Mouse (Mus musculus) small intestine, adult 2 months (tissue): ENCODE results near the gene Fndc3b. TPM values are rescaled to one million over a fixed set of nuclear protein-coding genes. Genes with fewer than 3 reads are reported as not detected.

Experiments used
- H3K27ac ChIP-seq: fragments of 200-500 bp; 2 replicates; pipeline ENCODE4 v1.5.1; 2012; ENCODE audit warnings: low read depth, low read length, control low read depth, inconsistent platforms; ENCODE audit not compliant: insufficient read depth
- H3K27me3 ChIP-seq: fragments of 200-500 bp; 2 replicates; pipeline ENCODE4 v1.6.1; 2012; ENCODE audit warnings: mild to moderate bottlenecking, moderate library complexity, low read length, inconsistent platforms; ENCODE audit not compliant: control insufficient read depth, insufficient read depth
- H3K36me3 ChIP-seq: fragments of 200-500 bp; 2 replicates; pipeline ENCODE4 v1.6.1; 2012; ENCODE audit warnings: mild to moderate bottlenecking, low read length, control low read depth, inconsistent platforms; ENCODE audit not compliant: control insufficient read depth, insufficient read depth
- H3K4me1 ChIP-seq: fragments of 200-500 bp; 2 replicates; pipeline ENCODE4 v1.6.1; 2012; ENCODE audit warnings: low read length, inconsistent platforms, mixed read lengths; ENCODE audit not compliant: control insufficient read depth, insufficient read depth, insufficient read length
- H3K4me3 ChIP-seq: fragments of 200-500 bp; 2 replicates; pipeline ENCODE4 v1.5.1; 2012; ENCODE audit warnings: low read depth, mild to moderate bottlenecking, control low read depth, inconsistent platforms, low read length, moderate library complexity
- CTCF ChIP-seq: fragments of 200-500 bp; IDR thresholded peaks from 2 replicates; pipeline ENCODE4 v1.5.1; 2012; ENCODE audit warnings: low read depth, mild to moderate bottlenecking, control low read depth, inconsistent platforms, low read length, moderate library complexity, mixed read lengths; ENCODE audit not compliant: insufficient replicate concordance, insufficient read length; ENCODE audit errors: extremely low read depth
- POLR2A ChIP-seq: fragments of 200-500 bp; IDR thresholded peaks from 2 replicates; pipeline ENCODE4 v1.6.1; 2012; ENCODE audit warnings: low read depth, mild to moderate bottlenecking, control low read depth, inconsistent platforms, low read length, moderate library complexity
- WGBS: fragments of 180-500 bp; shearing (Covaris S2); methylation state at CpG from one replicate; pipeline ENCODE4 v1.1.7; 2018; 5-methylcytosine and 5-hydroxymethylcytosine counted together
- polyA plus RNA-seq: library from polyadenylated mRNA; depleted of rRNA; stranded (reverse); fragments of >200 nt; gene quantifications from 2 replicates; pipeline ENCODE4 v1.2.3, GENCODE M21; 2012

The Fndc3b gene
- polyA plus RNA-seq, 1 experiment, result 6.2 TPM

DNA sequence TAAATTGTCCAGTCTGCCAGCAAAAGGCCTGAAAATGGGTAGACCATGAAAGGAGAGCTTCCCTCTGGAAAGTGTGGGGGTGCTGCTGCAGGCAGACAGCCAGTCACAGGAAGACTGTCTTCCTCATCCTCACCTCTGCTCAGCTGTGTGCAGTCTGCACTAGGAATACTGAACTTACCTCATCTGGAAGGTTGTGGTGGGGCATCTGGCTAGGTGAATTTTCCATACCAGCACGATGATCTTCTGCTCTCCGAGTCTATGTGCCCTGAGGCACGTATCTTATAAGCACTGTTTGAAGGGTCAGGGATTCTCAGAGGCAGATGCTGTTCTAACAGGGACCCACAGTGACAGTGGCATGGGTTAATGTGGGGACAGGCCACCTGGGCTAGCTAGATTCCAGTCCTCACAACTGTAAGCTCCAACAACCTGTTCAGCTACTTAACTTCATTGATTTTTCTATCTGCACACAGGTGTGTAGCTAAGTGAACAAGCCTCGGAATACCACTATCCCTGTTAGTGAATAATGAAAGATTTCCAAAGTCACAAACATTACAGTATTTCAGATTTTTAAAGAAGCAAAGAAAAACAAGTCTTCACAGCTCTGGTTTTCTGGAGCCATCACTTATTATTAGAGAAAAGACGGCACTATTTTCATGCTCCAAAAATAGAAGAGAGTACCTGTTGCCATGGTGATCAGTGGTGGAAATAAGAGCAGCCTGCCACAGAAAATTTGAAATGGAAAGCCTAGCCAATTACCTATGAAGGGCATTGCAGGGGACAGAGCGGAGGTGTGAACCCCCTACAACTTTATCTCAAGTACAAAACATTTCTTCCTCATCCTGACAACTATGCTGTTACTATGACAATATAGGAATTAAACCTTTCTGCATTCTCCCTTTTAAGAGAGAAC is 128.9 kb downstream of the Fndc3b start:
- no peaks in the 10 kb centered on the region for H3K27me3 ChIP-seq
- TF ChIP-seq CTCF (no peak), POLR2A (no peak)
- no peak overlapping the region for H3K4me3 ChIP-seq
- H3K36me3 ChIP-seq, result no peaks in the 10 kb centered on the region; the same call in 1 of the 2 replicates
- H3K27ac ChIP-seq, result no peak overlapping the region
- 86% methylated on average over 6 of the region's 6 CpGs for WGBS
- peaks cover 8% of the 10 kb centered on the region; the same call in 1 of the 2 replicates for H3K4me1 ChIP-seq

DNA sequence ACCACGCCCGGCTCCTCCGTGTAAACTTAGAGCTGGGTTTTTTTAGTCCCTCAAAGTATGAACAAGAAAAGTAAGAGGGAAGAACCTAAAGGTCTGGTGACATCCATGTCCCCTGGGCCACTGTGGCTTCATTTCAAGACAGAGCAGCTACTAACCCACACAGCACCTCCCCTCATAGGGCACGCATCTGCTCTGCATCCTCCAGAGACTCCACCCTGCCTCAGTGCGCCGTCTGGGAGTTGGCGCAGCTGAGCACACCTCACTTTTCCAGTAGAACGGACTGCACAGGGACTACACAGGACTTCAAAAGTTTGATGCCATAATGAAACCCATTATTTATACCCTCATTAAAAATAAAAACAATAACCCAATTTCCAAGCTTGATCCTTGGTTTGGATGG is 130.2 kb downstream of the Fndc3b start:
- Histone ChIP-seq H3K4me3 (no peak overlapping the region), H3K4me1 (peaks cover 5% of the 10 kb centered on the region; the same call in 1 of the 2 replicates), H3K36me3 (no peaks in the 10 kb centered on the region), H3K27me3 (no peaks in the 10 kb centered on the region), H3K27ac (no peak overlapping the region)
- TF ChIP-seq CTCF (no peak), POLR2A (no peak)
- WGBS, result 88% methylated on average over 8 of the region's 8 CpGs

DNA sequence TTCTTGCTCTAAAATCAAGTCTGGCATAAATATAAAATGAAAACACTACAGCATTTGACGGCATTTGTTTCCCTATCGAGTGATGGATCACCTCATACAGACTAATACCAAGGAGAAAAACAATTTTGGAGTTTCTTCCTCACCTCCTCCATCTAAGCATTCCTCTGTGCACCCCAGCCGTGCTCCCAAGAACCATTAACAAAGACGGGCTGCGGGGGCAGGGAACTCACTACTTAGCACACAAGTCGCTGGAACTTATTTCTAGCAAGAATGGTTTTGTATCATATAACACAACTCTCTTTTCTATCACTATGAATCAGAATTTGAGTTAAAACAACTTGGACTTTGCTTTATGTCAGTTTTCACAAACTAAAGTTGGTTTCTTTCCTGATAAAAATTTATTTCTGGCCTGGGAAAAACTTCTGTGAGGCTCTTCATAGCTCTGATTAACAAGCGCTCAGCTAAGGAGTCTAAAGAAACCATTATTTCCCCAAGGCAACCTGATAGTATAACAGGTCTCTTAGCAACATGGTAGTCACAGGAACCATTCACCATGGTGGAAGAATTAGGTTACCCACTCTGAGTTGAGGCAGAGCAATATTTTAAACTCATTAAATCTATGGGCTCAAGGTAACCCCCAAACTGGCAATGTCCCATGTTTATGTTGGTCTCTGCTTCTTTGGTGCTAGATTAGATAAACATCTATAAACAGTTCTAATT is 131.1 kb downstream of the Fndc3b start:
- 87% methylated on average over 7 of the region's 7 CpGs for WGBS

DNA sequence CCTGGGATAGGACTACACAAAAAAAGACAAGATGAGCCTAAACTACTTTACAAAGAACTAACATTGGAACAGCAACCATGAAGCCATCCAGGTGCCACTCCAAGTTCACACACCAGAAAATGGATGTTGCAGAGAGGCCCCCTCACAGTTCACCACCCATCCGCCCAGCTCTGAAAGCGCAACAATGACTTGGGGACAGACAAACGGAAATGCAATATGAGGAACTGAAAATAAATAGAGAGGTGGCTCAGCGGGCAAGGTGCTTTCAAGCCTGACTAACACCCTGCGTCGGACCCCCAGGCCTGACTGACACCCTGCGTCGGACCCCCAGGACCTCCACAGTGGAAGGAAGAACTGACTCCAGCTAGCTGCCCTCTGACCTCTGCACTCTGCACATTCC is 131.9 kb downstream of the Fndc3b start:
- Histone ChIP-seq H3K4me1 (peaks cover 5% of the 10 kb centered on the region; the same call in 1 of the 2 replicates), H3K27me3 (no peaks in the 10 kb centered on the region), H3K4me3 (no peak overlapping the region), H3K36me3 (no peaks in the 10 kb centered on the region), H3K27ac (no peak overlapping the region)
- 84% methylated on average over 8 of the region's 8 CpGs for WGBS
- TF ChIP-seq CTCF (no peak), POLR2A (no peak)

More for the DNA sequence above, 131.1 kb downstream of the Fndc3b start:
- no peaks in the 10 kb centered on the region for H3K36me3 ChIP-seq
- no peak overlapping the region for H3K4me3 ChIP-seq
- peaks cover 7% of the 10 kb centered on the region; the same call in 1 of the 2 replicates for H3K4me1 ChIP-seq
- no peak overlapping the region for H3K27ac ChIP-seq
- TF ChIP-seq POLR2A (no peak), CTCF (no peak)
- no peaks in the 10 kb centered on the region for H3K27me3 ChIP-seq

DNA sequence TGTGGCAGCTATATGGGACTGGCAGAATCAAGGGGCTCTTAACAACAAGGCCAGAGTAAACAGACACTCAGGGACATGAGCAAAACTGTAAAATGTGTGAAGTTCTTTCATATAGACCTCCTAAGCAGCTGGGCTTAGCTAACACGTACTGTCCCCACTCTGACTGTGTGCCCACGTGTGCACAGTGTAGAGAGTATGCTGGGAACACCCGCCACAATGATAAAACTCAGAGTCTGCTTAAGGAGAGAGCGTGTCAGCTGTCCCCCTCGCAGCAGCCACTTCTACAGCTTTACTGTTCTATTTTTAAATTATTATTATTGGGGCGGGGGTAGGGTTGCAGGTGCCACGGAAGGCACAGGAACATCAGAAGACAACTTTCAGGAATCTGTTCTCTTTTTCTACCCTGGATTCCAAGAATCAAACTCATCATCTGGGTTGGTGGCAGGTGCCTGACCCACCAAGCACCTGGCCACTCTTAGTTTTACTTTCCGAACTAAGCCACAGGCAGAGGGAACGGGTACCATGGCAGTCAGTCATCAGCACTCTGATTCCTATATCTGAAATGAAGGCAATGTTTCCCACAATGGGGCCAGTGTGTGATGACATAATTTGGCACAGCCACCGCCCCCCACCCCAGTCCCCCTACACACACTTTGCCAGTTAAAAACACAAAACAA is 133.6 kb downstream of the Fndc3b start:
- peaks cover 4% of the 10 kb centered on the region; the same call in 1 of the 2 replicates for H3K4me1 ChIP-seq
- 86% methylated on average over 10 of the region's 10 CpGs for WGBS
- TF ChIP-seq CTCF (no peak), POLR2A (no peak)
- H3K27me3 ChIP-seq, result no peaks in the 10 kb centered on the region
- H3K4me3 ChIP-seq, result no peak overlapping the region
- peak overlapping the region; percentile 49; the same call in 1 of the 2 replicates for H3K27ac ChIP-seq
- H3K36me3 ChIP-seq, result no peaks in the 10 kb centered on the region

DNA sequence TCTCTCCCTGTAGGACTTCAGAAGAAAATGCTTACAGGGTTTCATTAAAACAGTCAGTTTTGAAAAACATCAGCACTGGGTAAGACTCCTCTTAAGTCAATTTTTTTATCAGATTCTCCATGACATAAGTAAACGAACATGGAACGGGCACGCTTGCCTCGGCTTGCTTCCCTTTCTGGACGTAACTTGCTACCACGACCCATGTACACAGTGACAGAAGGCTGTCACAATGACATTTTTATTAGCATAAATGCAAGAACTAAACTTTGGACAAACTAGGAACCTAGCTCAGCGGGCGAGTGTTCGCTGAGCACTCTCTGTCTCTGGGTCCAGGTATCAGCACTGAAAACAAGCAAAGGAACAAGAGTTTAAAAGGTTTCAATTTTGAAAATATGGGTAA is 136.9 kb downstream of the Fndc3b start:
- Histone ChIP-seq H3K27ac (no peak overlapping the region), H3K36me3 (no peaks in the 10 kb centered on the region), H3K4me3 (no peak overlapping the region), H3K27me3 (no peaks in the 10 kb centered on the region), H3K4me1 (peaks cover 1% of the 10 kb centered on the region; the same call in 1 of the 2 replicates)
- TF ChIP-seq CTCF (no peak), POLR2A (no peak)
- WGBS, result 80% methylated on average over 9 of the region's 9 CpGs
